Mouse (Mus musculus): ENCODE measurements around the gene Prdm16. TPM values are rescaled to one million over a fixed set of nuclear protein-coding genes. Genes with fewer than 3 reads are reported as not detected.
A peak's percentile ranks its signal among the peaks of the same experiment; 100 is the strongest.

The Prdm16 gene
- polyA plus RNA-seq, 1 experiment = not detected

- H3K4me1 ChIP-seq = no peaks in the 10 kb centered on the region
- H3K27me3 ChIP-seq (replicated peaks) = peaks cover 51% of the 10 kb centered on the region
- TF ChIP-seq GATA1 (IDR thresholded peaks at IDR 0.05; ENCODE audit: borderline replicate concordance, low read length) = no peak
- TF ChIP-seq FLI1 (IDR thresholded peaks at IDR 0.05; ENCODE audit: low read length) = no peak
- no peaks in the 10 kb centered on the region for H3K9me3 ChIP-seq
- H3K36me3 ChIP-seq (replicated peaks; ENCODE audit: low read length) = no peaks in the 10 kb centered on the region
- no peak overlapping the region for H3K4me3 ChIP-seq (replicated peaks)
Observed at GRCm38 (mm10) chr4:154568798-154569197, 67.9 kb downstream of the Prdm16 start.

- no peak for TF ChIP-seq GATA1 (IDR thresholded peaks at IDR 0.05; ENCODE audit: borderline replicate concordance, low read length)
- TF ChIP-seq FLI1 (IDR thresholded peaks at IDR 0.05; ENCODE audit: low read length) = no peak
- peaks cover 54% of the 10 kb centered on the region for H3K27me3 ChIP-seq (replicated peaks)
- H3K36me3 ChIP-seq (replicated peaks; ENCODE audit: low read length) = no peaks in the 10 kb centered on the region
- H3K4me3 ChIP-seq (replicated peaks) = no peak overlapping the region
- H3K4me1 ChIP-seq = no peaks in the 10 kb centered on the region
- H3K9me3 ChIP-seq = no peaks in the 10 kb centered on the region
Observed at GRCm38 (mm10) chr4:154567942-154568341, 68.7 kb downstream of the Prdm16 start.

GRCm38 (mm10) chr4:154563201-154563600 is 73.5 kb downstream of the Prdm16 start:
- TF ChIP-seq FLI1 (IDR thresholded peaks at IDR 0.05; ENCODE audit: low read length) (no peak), GATA1 (IDR thresholded peaks at IDR 0.05; ENCODE audit: borderline replicate concordance, low read length) (no peak)
- peaks cover 7% of the 10 kb centered on the region; the same call in 1 of the 2 replicates for H3K4me1 ChIP-seq
- H3K4me3 ChIP-seq (replicated peaks) = no peak overlapping the region
- no peaks in the 10 kb centered on the region for H3K36me3 ChIP-seq (replicated peaks; ENCODE audit: low read length)
- no peaks in the 10 kb centered on the region for H3K9me3 ChIP-seq
- H3K27me3 ChIP-seq (replicated peaks) = peaks cover 79% of the 10 kb centered on the region

GRCm38 (mm10) chr4:154558041-154558440 is 78.6 kb downstream of the Prdm16 start:
- peaks cover 81% of the 10 kb centered on the region for H3K27me3 ChIP-seq (replicated peaks)
- TF ChIP-seq FLI1 (IDR thresholded peaks at IDR 0.05; ENCODE audit: low read length) (no peak), GATA1 (IDR thresholded peaks at IDR 0.05; ENCODE audit: borderline replicate concordance, low read length) (no peak)
- H3K36me3 ChIP-seq (replicated peaks; ENCODE audit: low read length) = no peaks in the 10 kb centered on the region
- H3K9me3 ChIP-seq = no peaks in the 10 kb centered on the region
- H3K4me1 ChIP-seq = peaks cover 7% of the 10 kb centered on the region; the same call in 1 of the 2 replicates
- no peak overlapping the region for H3K4me3 ChIP-seq (replicated peaks)

GRCm38 (mm10) chr4:154557168-154557567 is 79.5 kb downstream of the Prdm16 start:
- Histone ChIP-seq H3K4me3 (replicated peaks) (no peak overlapping the region), H3K9me3 (no peaks in the 10 kb centered on the region), H3K4me1 (peaks cover 7% of the 10 kb centered on the region; the same call in 1 of the 2 replicates), H3K36me3 (replicated peaks; ENCODE audit: low read length) (no peaks in the 10 kb centered on the region), H3K27me3 (replicated peaks) (peaks cover 81% of the 10 kb centered on the region)
- TF ChIP-seq GATA1 (IDR thresholded peaks at IDR 0.05; ENCODE audit: borderline replicate concordance, low read length) = no peak
- TF ChIP-seq FLI1 (IDR thresholded peaks at IDR 0.05; ENCODE audit: low read length) = no peak

GRCm38 (mm10) chr4:154556418-154556817 is 80.3 kb downstream of the Prdm16 start:
- H3K27me3 ChIP-seq (replicated peaks) = peaks cover 80% of the 10 kb centered on the region
- H3K4me3 ChIP-seq (replicated peaks) = no peak overlapping the region
- H3K36me3 ChIP-seq (replicated peaks; ENCODE audit: low read length) = no peaks in the 10 kb centered on the region
- no peaks in the 10 kb centered on the region for H3K9me3 ChIP-seq
- TF ChIP-seq FLI1 (IDR thresholded peaks at IDR 0.05; ENCODE audit: low read length) (no peak), GATA1 (IDR thresholded peaks at IDR 0.05; ENCODE audit: borderline replicate concordance, low read length) (no peak)
- H3K4me1 ChIP-seq = peaks cover 7% of the 10 kb centered on the region; the same call in 1 of the 2 replicates

GRCm38 (mm10) chr4:154549961-154550393 is 86.7 kb downstream of the Prdm16 start:
- Histone ChIP-seq H3K9me3 (no peaks in the 10 kb centered on the region), H3K4me1 (peaks cover 13% of the 10 kb centered on the region)
- TF ChIP-seq FLI1 (IDR thresholded peaks at IDR 0.05; ENCODE audit: low read length) (no peak), GATA1 (IDR thresholded peaks at IDR 0.05; ENCODE audit: borderline replicate concordance, low read length) (no peak)

GRCm38 (mm10) chr4:154549497-154549896 is 87.2 kb downstream of the Prdm16 start:
- Histone ChIP-seq H3K36me3 (replicated peaks; ENCODE audit: low read length) (no peaks in the 10 kb centered on the region), H3K4me1 (peaks cover 13% of the 10 kb centered on the region), H3K9me3 (no peaks in the 10 kb centered on the region), H3K4me3 (replicated peaks) (no peak overlapping the region), H3K27me3 (replicated peaks) (peaks cover 77% of the 10 kb centered on the region)
- TF ChIP-seq GATA1 (IDR thresholded peaks at IDR 0.05; ENCODE audit: borderline replicate concordance, low read length) = no peak

More at GRCm38 (mm10) chr4:154549961-154550393, 86.7 kb downstream of the Prdm16 start:
- Histone ChIP-seq H3K36me3 (replicated peaks; ENCODE audit: low read length) (no peaks in the 10 kb centered on the region), H3K4me3 (replicated peaks) (peak overlapping the region; percentile 80), H3K27me3 (replicated peaks) (peaks cover 78% of the 10 kb centered on the region)

- Histone ChIP-seq H3K4me1 (peaks cover 31% of the 10 kb centered on the region), H3K36me3 (replicated peaks; ENCODE audit: low read length) (no peaks in the 10 kb centered on the region), H3K4me3 (replicated peaks) (no peak overlapping the region), H3K9me3 (no peaks in the 10 kb centered on the region), H3K27me3 (replicated peaks) (peaks cover 55% of the 10 kb centered on the region)
- no peak for TF ChIP-seq GATA1 (IDR thresholded peaks at IDR 0.05; ENCODE audit: borderline replicate concordance, low read length)
- TF ChIP-seq FLI1 (IDR thresholded peaks at IDR 0.05; ENCODE audit: low read length) = no peak
Observed at GRCm38 (mm10) chr4:154547176-154547855, 89.4 kb downstream of the Prdm16 start.

- H3K27me3 ChIP-seq (replicated peaks) = peaks cover 40% of the 10 kb centered on the region
- peaks cover 37% of the 10 kb centered on the region for H3K4me1 ChIP-seq
- no peak overlapping the region for H3K4me3 ChIP-seq (replicated peaks)
- TF ChIP-seq FLI1 (IDR thresholded peaks at IDR 0.05; ENCODE audit: low read length) (no peak), GATA1 (IDR thresholded peaks at IDR 0.05; ENCODE audit: borderline replicate concordance, low read length) (no peak)
- H3K9me3 ChIP-seq = no peaks in the 10 kb centered on the region
- H3K36me3 ChIP-seq (replicated peaks; ENCODE audit: low read length) = no peaks in the 10 kb centered on the region
Observed at GRCm38 (mm10) chr4:154545296-154545695, 91.4 kb downstream of the Prdm16 start.

All from megakaryocyte, embryonic 14.5 days (primary cell).